Mouse (Mus musculus) spleen, postnatal 14 days (tissue): ENCODE measurements around the gene Auts2.

ENCODE experiments used
- DNase-seq, 2 experiments: peaks; one replicate each; pipeline ENCODE4 v3.0.0; 2021 to 2022; ENCODE audit warnings: low spot score in 2 of 2

Auts2 gene

DNA sequence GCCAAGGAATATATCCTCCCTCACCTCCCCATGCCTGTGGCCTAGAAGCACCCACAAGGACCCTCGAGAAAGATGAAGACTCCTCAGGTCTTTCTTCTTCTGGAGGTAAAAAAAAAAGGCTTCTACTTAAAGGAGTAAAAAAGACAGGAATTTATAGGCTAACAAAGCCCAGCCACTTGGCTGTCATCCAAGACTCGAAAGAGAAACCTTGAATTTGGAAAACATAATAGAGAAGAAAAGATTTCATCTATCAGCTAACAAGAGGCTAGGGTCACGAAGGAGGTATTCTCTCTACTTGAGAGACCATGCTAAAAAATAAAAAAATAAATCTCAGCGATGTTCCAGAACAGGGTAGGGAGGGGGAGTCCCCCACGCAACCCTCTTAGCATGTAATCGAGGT is 793.9 kb downstream of the Auts2 start:
- DNase-seq = no peak

DNA sequence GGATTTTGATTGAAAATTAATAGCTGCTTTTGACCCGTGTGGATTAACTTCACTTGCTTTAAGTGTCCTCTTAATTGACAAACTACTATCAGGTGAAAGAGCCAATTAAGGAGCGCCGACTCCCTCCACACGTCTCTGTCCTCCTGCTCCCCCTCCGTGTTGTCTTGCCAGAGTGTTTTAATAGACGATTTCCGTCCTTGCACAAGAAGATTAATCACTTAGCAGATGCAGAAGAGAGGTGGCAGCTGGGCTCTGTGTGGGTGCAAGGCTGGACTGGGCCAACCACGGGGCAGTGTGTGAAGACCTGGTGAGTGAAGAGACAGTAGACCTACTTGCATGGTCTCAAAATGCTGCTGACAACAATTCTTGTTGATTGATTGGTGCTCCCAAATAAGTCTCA is 800.1 kb downstream of the Auts2 start:
- DNase-seq = no peak

DNA sequence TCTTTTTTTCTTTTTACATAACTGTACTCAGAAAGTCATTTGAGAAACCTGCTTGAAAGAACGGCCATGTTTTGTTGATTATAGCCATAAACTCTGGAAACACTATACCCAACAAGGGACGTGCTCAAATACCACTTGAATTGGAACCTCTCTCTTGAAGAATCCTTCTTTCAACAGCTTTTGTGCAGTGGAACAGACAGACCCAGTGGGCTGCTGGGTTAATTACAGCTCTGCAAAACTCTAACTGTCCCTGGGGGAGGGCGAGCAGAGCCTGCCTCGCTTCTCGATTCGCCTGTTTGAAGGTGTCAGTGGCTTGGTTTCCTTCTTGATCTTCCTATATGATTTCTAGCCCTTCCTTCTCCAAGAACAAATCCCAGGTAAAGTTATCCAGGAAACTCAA is 805.7 kb downstream of the Auts2 start:
- no peak for DNase-seq

DNA sequence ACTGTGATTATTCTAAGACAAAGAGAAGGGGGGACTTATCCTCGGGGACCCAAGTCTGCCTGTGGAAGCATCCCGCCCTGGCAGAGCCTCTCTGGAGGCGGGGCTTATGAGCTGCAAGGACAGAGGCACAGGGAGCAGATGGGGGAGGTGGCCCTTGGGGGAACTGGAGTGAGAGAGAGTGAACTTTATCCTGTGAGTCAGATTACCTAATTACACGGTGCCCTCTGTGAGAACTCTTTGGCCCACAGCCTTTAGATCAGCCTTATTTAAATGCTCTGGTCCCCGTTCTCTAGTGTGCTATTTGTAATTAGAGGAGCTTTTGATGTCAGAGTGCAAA is 809.9 kb downstream of the Auts2 start:
- DNase-seq = no peak

DNA sequence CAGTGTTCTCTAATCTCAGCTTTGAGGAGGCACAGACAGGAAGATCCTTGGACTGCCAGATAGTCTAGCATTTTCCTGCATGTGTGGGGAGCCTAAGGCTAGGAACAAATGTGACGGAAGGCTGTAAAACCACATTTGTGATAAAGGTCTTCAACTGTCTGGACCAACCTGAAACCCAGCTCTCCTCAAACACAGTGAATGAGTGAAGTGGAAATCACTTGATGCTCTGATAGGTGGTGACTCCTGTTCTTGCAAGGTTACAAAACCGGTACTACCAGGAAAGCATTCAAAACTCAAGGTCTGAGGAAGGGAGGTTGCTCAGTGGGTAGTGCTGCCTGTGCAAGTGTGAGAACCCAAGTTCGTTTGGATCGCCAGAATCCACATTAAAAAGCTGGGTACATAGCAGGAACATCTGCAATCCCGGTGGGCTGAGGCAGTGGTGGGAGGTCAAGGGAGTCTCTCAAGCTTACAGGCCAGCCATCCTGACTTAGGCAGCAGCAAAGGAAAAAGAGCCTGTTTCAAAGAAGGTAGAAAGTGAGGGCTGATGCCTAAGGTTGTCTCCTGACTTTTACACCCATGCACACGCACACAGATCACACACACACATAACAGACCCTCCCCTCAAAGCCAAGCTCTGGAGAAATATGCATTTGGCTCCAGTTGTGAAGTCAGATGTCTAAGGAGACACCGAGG is 810.4 kb downstream of the Auts2 start:
- DNase-seq = no peak

DNA sequence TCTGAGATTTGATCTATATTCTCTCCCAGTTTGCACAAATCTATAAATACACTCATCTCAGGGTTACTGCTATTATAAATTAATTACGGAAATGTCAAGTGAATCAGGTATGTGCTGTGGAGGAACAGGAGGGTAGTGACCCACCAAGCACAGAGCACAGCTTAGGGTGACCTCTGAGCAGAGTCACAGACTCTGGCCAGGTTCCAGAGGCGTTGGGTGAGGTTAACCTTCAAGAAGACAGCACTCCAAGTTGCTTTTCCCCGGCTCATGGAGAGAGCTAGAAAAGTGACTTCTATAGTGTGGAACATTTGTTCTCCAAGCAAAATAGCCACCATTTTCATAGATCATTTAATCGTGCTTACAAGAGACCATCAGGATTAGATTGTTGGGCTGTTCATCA is 813.7 kb downstream of the Auts2 start:
- no peak for DNase-seq

- DNase-seq = no peak
Observed at GRCm38 (mm10) chr5:131727909-131728308, 815.2 kb downstream of the Auts2 start.

DNA sequence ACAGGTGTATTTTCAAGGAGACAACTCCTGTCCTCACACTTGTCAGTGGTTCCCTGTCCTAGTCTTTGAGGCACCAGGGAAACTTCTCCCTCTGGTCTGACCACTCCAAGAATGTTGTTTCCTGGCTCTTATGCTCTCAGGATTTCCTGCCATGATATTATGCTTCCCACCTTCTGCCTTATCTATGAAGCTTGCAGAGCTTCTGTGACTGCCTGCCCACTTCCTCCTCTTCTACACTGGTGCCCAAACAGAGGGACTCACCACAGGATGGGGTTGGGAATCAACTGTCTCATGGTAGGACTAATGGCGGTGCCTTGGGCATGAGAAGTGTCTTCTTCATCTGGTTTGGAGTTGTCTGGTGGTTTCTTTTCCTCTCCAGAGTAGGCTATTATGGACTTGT is 818.6 kb downstream of the Auts2 start:
- no peak for DNase-seq

- DNase-seq = no peak
Observed at GRCm38 (mm10) chr5:131722791-131723190, 820.4 kb downstream of the Auts2 start.

- no peak for DNase-seq
Observed at GRCm38 (mm10) chr5:131722361-131722760, 820.8 kb downstream of the Auts2 start.

GRCm38 (mm10) chr5:131718013-131718412 is 825.1 kb downstream of the Auts2 start:
- no peak for DNase-seq

DNA sequence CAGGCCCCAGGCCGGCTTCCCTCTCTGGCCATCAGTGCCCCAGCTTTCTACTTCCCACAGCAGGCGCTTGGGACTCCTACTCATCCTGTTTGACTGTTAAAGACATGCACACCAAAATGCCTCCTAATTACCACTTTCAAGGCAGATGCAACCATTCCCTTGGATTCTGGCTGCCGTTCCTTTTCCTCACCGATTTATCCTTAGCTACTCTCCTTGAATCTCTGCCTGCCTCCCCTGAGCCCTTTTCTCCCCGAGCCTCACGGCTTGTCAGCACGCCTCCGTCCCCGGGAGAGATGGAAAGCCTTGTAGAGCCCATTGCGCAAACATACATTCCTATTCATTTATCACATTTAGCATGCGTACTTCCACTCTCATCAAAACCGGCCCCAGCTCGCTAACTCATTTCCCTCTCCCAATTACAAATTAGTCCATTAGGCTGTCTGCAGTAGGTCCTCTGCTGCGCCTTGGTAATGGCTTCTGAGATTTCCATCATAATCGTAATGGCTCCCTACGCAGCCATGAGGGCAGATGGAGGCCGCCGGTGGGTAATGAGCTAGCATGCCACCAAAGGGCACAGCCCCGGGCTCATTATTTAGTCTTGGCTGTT is 825.7 kb downstream of the Auts2 start:
- DNase-seq = no peak

GRCm38 (mm10) chr5:131714979-131715378 is 828.2 kb downstream of the Auts2 start:
- DNase-seq = no peak

DNA sequence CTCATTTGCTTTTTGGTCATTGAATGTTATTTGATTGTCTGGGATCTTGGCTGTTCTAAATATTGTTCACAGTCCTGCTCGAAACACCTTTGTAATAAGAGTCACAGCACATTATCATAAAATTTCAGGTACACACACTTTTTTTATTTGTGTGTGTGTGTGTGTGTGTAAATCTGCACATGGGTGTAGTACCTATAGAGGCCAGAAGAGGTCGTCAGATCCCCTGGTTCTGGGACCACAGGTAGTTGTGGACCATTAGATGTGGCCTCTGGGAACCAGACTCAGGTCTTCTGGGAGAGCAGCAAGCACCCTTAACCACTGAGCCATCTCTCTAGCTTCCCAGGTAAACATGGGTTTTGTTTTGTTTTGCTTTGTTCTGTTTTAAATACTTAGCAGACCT is 830.7 kb downstream of the Auts2 start:
- DNase-seq = no peak

DNA sequence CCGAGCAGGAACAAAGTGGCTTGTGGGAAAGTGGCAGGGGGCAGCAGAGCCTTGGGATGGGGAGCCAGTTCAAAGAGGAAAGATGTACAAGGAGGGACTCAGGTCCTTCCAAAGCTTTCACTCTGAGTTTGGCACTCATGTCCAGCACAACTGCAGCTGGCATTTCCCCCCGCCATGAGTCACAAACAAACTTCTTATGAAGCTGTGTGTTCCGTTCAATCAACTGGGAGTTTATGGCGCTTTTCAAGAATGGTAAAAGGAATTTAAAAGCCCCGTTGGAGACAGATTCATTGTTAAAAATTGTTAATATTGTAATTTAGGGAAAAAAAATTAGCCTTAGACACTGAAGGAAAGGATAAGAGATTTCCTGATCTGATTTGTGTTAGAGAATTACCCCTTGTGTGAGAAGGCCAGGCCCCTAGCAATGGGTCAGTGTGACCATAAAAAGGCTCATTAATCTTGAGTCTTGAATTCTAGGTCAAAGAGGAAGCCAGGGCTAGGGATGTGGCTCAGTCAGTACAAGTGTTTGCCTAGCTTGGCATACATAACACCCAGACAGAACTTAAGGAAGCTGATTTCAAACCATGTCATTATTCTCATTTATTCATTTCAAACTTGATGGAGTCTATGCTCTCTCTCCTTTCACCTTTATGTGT is 831.5 kb downstream of the Auts2 start:
- DNase-seq = no peak

DNA sequence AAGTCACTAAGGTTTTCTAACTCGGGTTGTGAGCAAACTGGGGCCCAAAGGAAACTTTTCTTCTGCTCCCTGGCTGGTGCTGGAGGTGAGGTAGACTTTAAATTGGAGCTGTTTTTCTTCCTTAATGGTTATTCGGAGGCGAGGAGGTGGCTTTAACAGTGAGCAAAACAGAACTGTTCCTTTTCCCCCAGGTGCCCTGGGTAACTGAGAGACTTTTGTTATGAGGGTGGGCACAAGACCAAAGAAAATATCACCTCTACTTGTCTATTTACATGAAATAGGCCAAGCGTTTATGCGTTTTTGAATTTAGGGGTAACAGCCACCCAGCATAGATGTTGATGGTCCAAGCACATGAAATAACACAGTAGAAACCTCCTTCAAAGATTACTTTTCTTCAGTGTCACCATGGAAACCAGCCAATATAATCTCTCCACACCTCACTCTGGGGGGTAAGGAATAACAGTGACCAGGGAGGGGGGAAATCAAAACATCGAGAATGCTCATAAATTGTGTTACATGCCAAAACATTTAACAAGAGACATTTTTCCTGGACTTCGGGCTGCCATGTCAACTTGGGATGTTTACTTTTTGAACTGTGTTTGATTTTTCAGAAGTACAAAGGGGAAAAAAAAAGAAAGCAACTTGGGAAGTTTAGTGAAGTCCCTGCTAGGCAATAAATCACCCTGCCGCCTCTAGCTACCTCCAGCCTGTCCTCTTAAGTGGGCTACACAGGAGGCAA is 832.2 kb downstream of the Auts2 start:
- no peak for DNase-seq

GRCm38 (mm10) chr5:131707471-131707870 is 835.7 kb downstream of the Auts2 start:
- DNase-seq = no peak

DNA sequence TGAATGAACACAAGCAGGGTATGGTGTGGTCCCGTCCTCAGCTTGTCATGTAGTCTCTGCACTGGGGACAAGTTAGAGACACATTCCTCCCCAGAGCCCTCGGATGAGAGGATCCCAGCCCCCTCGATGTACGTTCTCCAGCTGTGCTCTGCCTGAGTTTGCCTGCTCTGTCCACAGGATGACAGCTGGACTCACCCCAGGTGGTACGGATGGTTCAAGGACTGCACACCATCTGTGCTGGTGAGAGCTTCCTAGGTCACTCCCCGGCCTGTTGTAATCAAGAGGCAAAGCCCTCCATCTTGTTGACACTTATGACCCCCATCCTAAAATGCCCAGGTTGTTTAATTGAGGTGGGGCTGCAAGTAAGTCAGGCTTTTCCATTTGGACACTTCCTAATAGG is 839.4 kb downstream of the Auts2 start:
- DNase-seq = no peak

GRCm38 (mm10) chr5:131702840-131703392 is 840.2 kb downstream of the Auts2 start:
- DNase-seq = no peak

GRCm38 (mm10) chr5:131698900-131699299 is 844.2 kb downstream of the Auts2 start:
- DNase-seq = no peak

GRCm38 (mm10) chr5:131690781-131691180 is 852.4 kb downstream of the Auts2 start:
- no peak for DNase-seq

DNA sequence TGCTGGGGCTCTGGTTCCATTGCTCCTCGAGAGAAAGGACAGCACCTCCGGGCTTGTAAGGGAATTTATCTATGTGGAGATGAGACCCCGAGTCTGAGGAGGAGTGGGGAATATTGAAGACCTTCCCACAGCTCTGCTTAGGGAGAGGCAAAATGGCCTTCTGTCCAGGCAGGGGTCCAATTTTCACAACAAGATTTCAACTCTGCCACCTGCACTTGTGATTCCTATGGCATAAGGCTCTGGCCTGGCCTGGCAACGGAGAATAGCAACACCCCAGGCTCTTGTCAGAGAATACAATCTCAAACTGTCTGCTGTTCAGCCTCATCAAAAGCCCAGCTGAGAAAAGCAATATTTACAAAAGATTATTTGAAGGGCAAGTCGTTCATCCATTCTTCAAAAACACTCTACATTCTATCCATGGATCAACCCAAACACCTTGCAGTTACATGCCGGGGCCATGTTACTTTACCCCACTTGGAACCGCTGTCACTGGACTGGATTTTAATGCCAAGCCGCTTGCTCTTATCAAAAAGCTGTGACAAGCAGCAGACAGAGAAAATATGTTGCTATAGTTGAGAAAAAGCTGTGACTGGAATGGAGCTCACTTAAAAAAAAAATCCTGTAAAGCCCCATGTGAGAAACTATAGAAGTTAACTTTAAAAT is 856.1 kb downstream of the Auts2 start:
- no peak for DNase-seq
